Mouse (Mus musculus) hindbrain, postnatal 0 days (tissue): ENCODE data around the gene Msto1. TPM values are rescaled to one million over a fixed set of nuclear protein-coding genes. Genes with fewer than 3 reads are reported as not detected.
"Not testable (repeated sequence)": the region's sequence is repeated elsewhere in the genome, so short reads cannot be mapped to it uniquely, and the experiment has no call there.

ENCODE experiments used
- ATAC-seq: fragments of 200-750 bp; cut with Nextera tagmentation; 2 replicates; pipeline ENCODE4 v1.8.0; 2017; ENCODE audit warnings: mild to moderate bottlenecking, moderate TSS enrichment, moderate library complexity
- DNase-seq: peaks from one replicate; pipeline ENCODE4 v3.0.0-alpha.2; 2015; ENCODE audit warnings: low spot score
- H3K27ac ChIP-seq: fragments of 300-500 bp; sonication (generic); 2 replicates; pipeline ENCODE4 v1.5.1; 2014; ENCODE audit warnings: mild to moderate bottlenecking
- H3K27me3 ChIP-seq: fragments of 300-500 bp; sonication (generic); 2 replicates; pipeline ENCODE4 v1.6.1; 2014; ENCODE audit warnings: low read length, mixed read lengths; ENCODE audit not compliant: insufficient read depth
- H3K36me3 ChIP-seq: fragments of 300-500 bp; sonication (generic); 2 replicates; pipeline ENCODE4 v1.6.1; 2014; ENCODE audit warnings: low read length, mixed read lengths; ENCODE audit not compliant: insufficient read depth
- H3K4me1 ChIP-seq: fragments of 300-500 bp; sonication (generic); 2 replicates; pipeline ENCODE4 v1.6.1; 2014; ENCODE audit warnings: antibody characterized with exemption, low read length, mixed read lengths; ENCODE audit not compliant: insufficient read depth
- H3K4me2 ChIP-seq: fragments of 300-500 bp; sonication (generic); 2 replicates; pipeline ENCODE4 v1.6.1; 2014; ENCODE audit warnings: low read depth, mild to moderate bottlenecking, low read length, moderate library complexity, mixed read lengths
- H3K4me3 ChIP-seq: fragments of 300-500 bp; sonication (generic); 2 replicates; pipeline ENCODE4 v1.5.1; 2014; ENCODE audit warnings: low read length
- H3K9ac ChIP-seq: fragments of 300-500 bp; sonication (generic); replicated peaks from 2 replicates; pipeline ENCODE4 v1.6.1; 2014; ENCODE audit warnings: mild to moderate bottlenecking, low read length, moderate library complexity, mixed read lengths
- H3K9me3 ChIP-seq: fragments of 300-500 bp; sonication (generic); 2 replicates; pipeline ENCODE4 v1.6.1; 2016; ENCODE audit warnings: low read length, mixed read lengths
- CTCF ChIP-seq: IDR thresholded peaks from 2 replicates; pipeline ENCODE4 v1.5.1; 2016; ENCODE audit warnings: antibody characterized with exemption, control low read depth, low read depth
- WGBS: fragments of 180-500 bp; shearing (Covaris S2); extraction: QIAGEN DNeasy Blood & Tissue Kit; methylation state at CpG from one replicate; pipeline ENCODE4 v1.1.7; 2014; 5-methylcytosine and 5-hydroxymethylcytosine counted together
- polyA plus RNA-seq: library from polyadenylated mRNA; unstranded; fragments of >200 nt; fragmentation: Nextera tagmentation; extraction: Ambion mirVana; gene quantifications from 2 replicates; pipeline ENCODE4 v1.2.1, GENCODE M21; 2015
- total RNA-seq: library from RNA; depleted of rRNA; stranded (reverse); fragments of >200 nt; gene quantifications from 2 replicates; pipeline ENCODE4 v1.2.3, GENCODE M21; 2014

Gene Msto1
- total and polyA plus RNA-seq, 2 experiments from 2014 or later: 47.9 to 48.8 TPM

- no peak overlapping the region for H3K27ac ChIP-seq
- H3K9ac ChIP-seq: no peak overlapping the region
- no peak for TF ChIP-seq CTCF
- DNase-seq (no peak), ATAC-seq (no peak)
- H3K4me2 ChIP-seq: no peak overlapping the region
- H3K9me3 ChIP-seq: no peaks in the 10 kb centered on the region
- H3K27me3 ChIP-seq: no peaks in the 10 kb centered on the region
- H3K4me1 ChIP-seq: no peaks in the 10 kb centered on the region
- no peak overlapping the region for H3K4me3 ChIP-seq
- peaks cover 76% of the 10 kb centered on the region for H3K36me3 ChIP-seq
- 85% methylated on average over 6 of the region's 6 CpGs for WGBS
These were observed 8.6 kb downstream of the Msto1 start for GRCm38 (mm10) chr3:88905209-88905608.

- H3K27me3 ChIP-seq: no peaks in the 10 kb centered on the region
- H3K27ac ChIP-seq: no peak overlapping the region
- H3K9ac ChIP-seq: no peak overlapping the region
- no peaks in the 10 kb centered on the region for H3K9me3 ChIP-seq
- TF ChIP-seq CTCF: no peak
- no peaks in the 10 kb centered on the region for H3K4me1 ChIP-seq
- no peak for DNase-seq
- 87% methylated on average over 3 of the region's 3 CpGs for WGBS
- no peak overlapping the region for H3K4me2 ChIP-seq
- peaks cover 72% of the 10 kb centered on the region for H3K36me3 ChIP-seq
- H3K4me3 ChIP-seq: no peak overlapping the region
- no peak for ATAC-seq
These were observed 9.0 kb downstream of the Msto1 start for GRCm38 (mm10) chr3:88904803-88905202.

GRCm38 (mm10) chr3:88893011-88893410 lies 20.8 kb downstream of the Msto1 start:
- not testable (repeated sequence) for H3K27ac ChIP-seq, H3K9ac ChIP-seq, H3K9me3 ChIP-seq, H3K27me3 ChIP-seq, H3K36me3 ChIP-seq, ATAC-seq, H3K4me1 ChIP-seq, DNase-seq, H3K4me3 ChIP-seq, H3K4me2 ChIP-seq
- WGBS: 95% methylated on average over 7 of the region's 7 CpGs

GRCm38 (mm10) chr3:88882536-88882935 lies 31.3 kb downstream of the Msto1 start:
- not testable (repeated sequence) for H3K4me1 ChIP-seq, ATAC-seq, H3K9ac ChIP-seq, H3K36me3 ChIP-seq, H3K27ac ChIP-seq, DNase-seq, H3K27me3 ChIP-seq, H3K9me3 ChIP-seq, H3K4me2 ChIP-seq, H3K4me3 ChIP-seq
- WGBS: 97% methylated on average over 4 of the region's 4 CpGs

GRCm38 (mm10) chr3:88868449-88868848 lies 45.4 kb downstream of the Msto1 start:
- no CpG with 5 or more reads among the region's 4 CpGs for WGBS
- not testable (repeated sequence) for H3K4me3 ChIP-seq, H3K4me2 ChIP-seq, H3K9me3 ChIP-seq, H3K9ac ChIP-seq, H3K27me3 ChIP-seq, H3K27ac ChIP-seq, DNase-seq, H3K4me1 ChIP-seq, ATAC-seq
- peaks cover 12% of the 10 kb centered on the region for H3K36me3 ChIP-seq

- not testable (repeated sequence) for H3K27ac ChIP-seq, DNase-seq, H3K4me3 ChIP-seq, H3K4me1 ChIP-seq, ATAC-seq, H3K9me3 ChIP-seq, H3K4me2 ChIP-seq, H3K9ac ChIP-seq, H3K27me3 ChIP-seq
- peaks cover 18% of the 10 kb centered on the region for H3K36me3 ChIP-seq
- WGBS: no CpG with 5 or more reads among the region's 8 CpGs
These were observed 46.6 kb downstream of the Msto1 start for GRCm38 (mm10) chr3:88867177-88867576.

- 0 out of 2 replicates have a peak, but pooled peaks have one; percentile 27 for ATAC-seq
- H3K36me3 ChIP-seq: peaks cover 23% of the 10 kb centered on the region
- not testable (repeated sequence) for H3K27ac ChIP-seq, DNase-seq, H3K4me2 ChIP-seq, H3K27me3 ChIP-seq, H3K4me3 ChIP-seq, H3K9ac ChIP-seq, H3K4me1 ChIP-seq, H3K9me3 ChIP-seq
- no CpG with 5 or more reads among the region's 3 CpGs for WGBS
These were observed 47.1 kb downstream of the Msto1 start for GRCm38 (mm10) chr3:88866735-88867134.
